17 mouse cellular contexts compared by ENCODE assay signal in the genomic region with DNA sequence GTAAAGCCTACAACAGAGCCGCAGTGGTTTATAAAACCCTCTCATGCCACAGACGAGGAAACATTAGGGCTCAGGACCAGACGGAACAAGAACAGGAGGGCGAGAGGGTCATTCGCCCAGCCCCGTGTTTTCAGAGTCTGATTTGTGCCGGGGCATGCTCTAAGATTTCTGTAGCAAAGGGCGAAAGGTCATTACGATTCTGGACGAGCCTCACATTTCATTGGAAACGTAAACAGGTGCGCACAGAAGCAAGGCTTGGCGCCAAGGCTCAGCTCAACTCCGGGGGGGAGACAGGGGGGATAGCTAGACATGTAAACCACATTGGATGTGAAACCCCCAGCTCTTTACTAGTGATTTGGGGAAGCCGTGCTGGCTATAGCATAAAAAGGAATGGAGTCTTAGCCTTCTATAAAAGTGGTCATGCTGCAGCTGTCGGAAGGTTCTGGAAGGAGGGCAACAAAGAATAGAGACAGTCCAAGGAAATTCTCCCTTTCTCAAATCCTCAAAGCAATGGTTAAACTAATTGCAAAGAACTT.
DNase-seq lines count a peak whose midpoint lies in the region; ATAC-seq lines count a peak whose summit lies in the region.
"Had no signal": no experiment of that assay in that cellular context is flagged by ENCODE, and none has a peak within 500 bp of the region (broad histone marks: within the 10 kb centered on the region; RNA-seq: fewer than 3 reads in every experiment).

No protein-coding gene starts in this region.

- ATAC-seq in embryonic facial prominence, embryonic 12.5 days (ENCODE audit: insufficient number of reproducible peaks, insufficient read depth, low FRiP score, low TSS enrichment) = no peak; the same call in 1 of the 2 replicates
- no peak for ATAC-seq in kidney, embryonic 15.5 days (replicated peaks; ENCODE audit: low FRiP score)
- ATAC-seq in limb, embryonic 13.5 days (ENCODE audit: low FRiP score, low read depth) = peak; percentile 68
- ATAC-seq in activated CD4-positive, CD25-positive, alpha-beta regulatory T cell, adult 4 months = no peak
- ATAC-seq: forebrain, embryonic 16.5 days had no signal

- H3K27me3 ChIP-seq in embryonic facial prominence, embryonic 12.5 days = no peaks in the 10 kb centered on the region
- no peaks in the 10 kb centered on the region for H3K27me3 ChIP-seq in kidney, embryonic 15.5 days
- H3K27me3 ChIP-seq in limb, embryonic 13.5 days = no peaks in the 10 kb centered on the region
- H3K27me3 ChIP-seq: CH12.LX; heart, embryonic 12.5 days had no signal

- H3K27ac ChIP-seq in embryonic facial prominence, embryonic 12.5 days = peak overlapping the region; percentile 70
- H3K27ac ChIP-seq in kidney, embryonic 15.5 days = peak overlapping the region; percentile 76
- H3K27ac ChIP-seq in limb, embryonic 13.5 days = peak overlapping the region; percentile 6; the same call in 1 of the 2 replicates
- H3K27ac ChIP-seq: layer of hippocampus, adult 2 months; liver, embryonic 14.5 days had no signal

- no peak overlapping the region for H3K4me3 ChIP-seq in embryonic facial prominence, embryonic 12.5 days
- no peak overlapping the region for H3K4me3 ChIP-seq in kidney, embryonic 15.5 days (replicated peaks)
- H3K4me3 ChIP-seq in limb, embryonic 13.5 days = no peak overlapping the region
- H3K4me3 ChIP-seq: heart, embryonic 12.5 days; layer of hippocampus, adult 2 months had no signal

- H3K9me3 ChIP-seq in embryonic facial prominence, embryonic 12.5 days = no peaks in the 10 kb centered on the region
- H3K9me3 ChIP-seq in kidney, embryonic 15.5 days (replicated peaks) = no peaks in the 10 kb centered on the region
- no peaks in the 10 kb centered on the region for H3K9me3 ChIP-seq in limb, embryonic 13.5 days

- H3K9ac ChIP-seq in embryonic facial prominence, embryonic 12.5 days = no peak overlapping the region
- no peak overlapping the region for H3K9ac ChIP-seq in kidney, embryonic 15.5 days
- no peak overlapping the region for H3K9ac ChIP-seq in limb, embryonic 13.5 days
- H3K9ac ChIP-seq: heart, embryonic 12.5 days; liver, embryonic 14.5 days had no signal

- peaks cover 39% of the 10 kb centered on the region for H3K4me1 ChIP-seq in embryonic facial prominence, embryonic 12.5 days
- peaks cover 47% of the 10 kb centered on the region for H3K4me1 ChIP-seq in kidney, embryonic 15.5 days
- peaks cover 41% of the 10 kb centered on the region for H3K4me1 ChIP-seq in limb, embryonic 13.5 days

- 32% methylated on average over 16 of the region's 16 CpGs for WGBS in embryonic facial prominence, embryonic 12.5 days
- WGBS in kidney, embryonic 15.5 days = 47% methylated on average over 16 of the region's 16 CpGs
- WGBS in limb, embryonic 13.5 days = 40% methylated on average over 16 of the region's 16 CpGs

- no peaks in the 10 kb centered on the region for H3K36me3 ChIP-seq in embryonic facial prominence, embryonic 12.5 days
- H3K36me3 ChIP-seq in kidney, embryonic 15.5 days = no peaks in the 10 kb centered on the region
- H3K36me3 ChIP-seq in limb, embryonic 13.5 days = no peaks in the 10 kb centered on the region
- H3K36me3 ChIP-seq: heart, embryonic 12.5 days had no signal

- DNase-seq in embryo, embryonic 10 days (ENCODE audit: low spot score) = peak; percentile 65
- no peak for DNase-seq in embryo, embryonic 9.5 days (ENCODE audit: extremely low spot score)
- DNase-seq in gastrocnemius, postnatal 10 days = no peak
- no peak for DNase-seq in frontal cortex, postnatal 10 days (ENCODE audit: low spot score in 2 of 2)
- DNase-seq: cerebellum, adult 8-10 months; gastrocnemius, postnatal 36 days; lung, postnatal 14 days; spleen, adult 18-20 months had no signal

- peak overlapping the region; percentile 3; the same call in 1 of the 2 replicates for H3K4me2 ChIP-seq in embryonic facial prominence, embryonic 12.5 days (replicated peaks)
- H3K4me2 ChIP-seq in kidney, embryonic 15.5 days = no peak overlapping the region
- H3K4me2 ChIP-seq in limb, embryonic 13.5 days (replicated peaks) = peak overlapping the region; percentile 27; the same call in 1 of the 2 replicates
- H3K4me2 ChIP-seq: heart, embryonic 12.5 days had no signal

Comparison
In these comparisons a context has a peak if more than half of its experiments do, and no peak if none do; other contexts are left out.
1. H3K27ac ChIP-seq: peak in every context shown above with its lines; median percentile 76 in kidney, embryonic 15.5 days; 70 in embryonic facial prominence, embryonic 12.5 days; 6 in limb, embryonic 13.5 days.